Mouse (Mus musculus) forebrain, embryonic 13.5 days (tissue): ENCODE results near the gene Gm29735. TPM values are rescaled to one million over a fixed set of nuclear protein-coding genes. Genes with fewer than 3 reads are reported as not detected.

Experiments
- polyA plus RNA-seq: library from polyadenylated mRNA; unstranded; fragments of >200 nt; fragmentation: Nextera tagmentation; extraction: Ambion mirVana; gene quantifications from 2 replicates; pipeline ENCODE4 v1.2.1, GENCODE M21; 2015

Gm29735 gene
- polyA plus RNA-seq, 1 experiment from 2014 or later: not detected

Other genes with a start within 250 kb of the Gm29735 start
- gene Tollip, start 238.6 kb downstream of the Gm29735 start, polyA plus RNA-seq: 66.4 and 75.2 TPM in 2 replicates
- gene Brsk2, start 207.4 kb downstream of the Gm29735 start, polyA plus RNA-seq: 20.4 and 22.7 TPM in 2 replicates
- 51.0 and 58.1 TPM in 2 replicates for gene Mob2, start 96.0 kb downstream of the Gm29735 start, polyA plus RNA-seq
- gene Dusp8, start 61.3 kb downstream of the Gm29735 start, polyA plus RNA-seq: 44.1 and 55.6 TPM in 2 replicates
- gene Gm45618, start 36.4 kb downstream of the Gm29735 start, polyA plus RNA-seq: not detected in 2 replicates
- not detected in 2 replicates for gene Gm39115, start 21.1 kb downstream of the Gm29735 start, polyA plus RNA-seq
- gene Gm45337, start 12.5 kb downstream of the Gm29735 start, polyA plus RNA-seq: not detected in 2 replicates
- gene Gm4553, start 8.6 kb upstream of the Gm29735 start, polyA plus RNA-seq: not detected in 2 replicates
- gene Krtap5-2, start 18.9 kb upstream of the Gm29735 start, polyA plus RNA-seq: not detected in 2 replicates
- gene Gm10153, start 33.3 kb upstream of the Gm29735 start, polyA plus RNA-seq: not detected in 2 replicates
- not detected in 2 replicates for gene Krtap5-3, start 44.3 kb upstream of the Gm29735 start, polyA plus RNA-seq
- not detected in 2 replicates for gene Gm7579, start 54.7 kb upstream of the Gm29735 start, polyA plus RNA-seq
- gene Krtap5-5, start 72.9 kb upstream of the Gm29735 start, polyA plus RNA-seq: not detected in 2 replicates
- not detected in 2 replicates for gene Gm40460, start 84.0 kb upstream of the Gm29735 start, polyA plus RNA-seq
- gene Gm2431, start 101.2 kb upstream of the Gm29735 start, polyA plus RNA-seq: not detected in 2 replicates
- gene Gm4559, start 117.2 kb upstream of the Gm29735 start, polyA plus RNA-seq: not detected in 2 replicates
- gene Krtap5-1, start 140.0 kb upstream of the Gm29735 start, polyA plus RNA-seq: not detected in 2 replicates
- gene Krtap5-4, start 146.4 kb upstream of the Gm29735 start, polyA plus RNA-seq: not detected in 2 replicates
- 0.96 and 1.1 TPM in 2 replicates for gene Ifitm10, start 216.6 kb upstream of the Gm29735 start, polyA plus RNA-seq
- 1.5 TPM in 1 of 2 replicates, not detected in the other for gene Gm49369, start 225.6 kb upstream of the Gm29735 start, polyA plus RNA-seq
- gene Ctsd, start 230.9 kb upstream of the Gm29735 start, polyA plus RNA-seq: 145 and 166 TPM in 2 replicates